Mouse (Mus musculus) cerebellum, adult 2 months (tissue): ENCODE measurements around the gene Cog6.
A peak's percentile ranks its signal among the peaks of the same experiment; 100 is the strongest.

Source experiments
- CTCF ChIP-seq: fragments of 200-500 bp; IDR thresholded peaks from 2 replicates; pipeline ENCODE4 v1.5.1; 2011; ENCODE audit warnings: low read depth, mild to moderate bottlenecking, control low read depth, low read length, moderate library complexity, borderline replicate concordance; ENCODE audit not compliant: insufficient read depth
- POLR2A ChIP-seq: fragments of 200-500 bp; IDR thresholded peaks from 2 replicates; pipeline ENCODE4 v1.6.1; 2011; ENCODE audit warnings: low read length, control low read depth, borderline replicate concordance; ENCODE audit not compliant: insufficient read depth

DNA sequence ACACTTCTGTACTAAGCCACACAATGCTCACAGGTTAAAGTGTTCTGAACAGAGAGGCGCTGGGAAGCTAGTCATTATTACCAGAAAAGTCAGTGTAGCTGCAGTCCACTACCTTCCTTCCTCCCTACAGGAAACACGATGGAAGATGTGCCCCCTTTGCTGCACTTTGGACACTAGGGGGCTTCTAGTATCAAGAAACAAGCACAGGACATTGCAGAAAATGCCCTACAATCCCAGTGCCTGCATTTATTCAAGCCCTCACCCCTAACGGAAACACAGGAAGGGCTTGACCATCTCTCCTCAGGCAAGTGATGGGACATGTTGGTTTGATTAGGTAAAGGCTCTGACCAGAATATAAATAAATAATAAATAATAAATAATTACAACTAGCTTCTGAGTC, 16.4 kb upstream of the Cog6 start:
- peak; percentile 62 for TF ChIP-seq CTCF
- TF ChIP-seq POLR2A, result no peak
